Mouse (Mus musculus) hindbrain, embryonic 10.5 days (tissue): ENCODE measurements around the gene Abl1. TPM values are rescaled to one million over a fixed set of nuclear protein-coding genes. Genes with fewer than 3 reads are reported as not detected.
"Not testable (repeated sequence)": the region's sequence is repeated elsewhere in the genome, so short reads cannot be mapped to it uniquely, and the experiment has no call there.

Source experiments
- DNase-seq: peaks from one replicate; pipeline ENCODE4 v3.0.0-alpha.2; 2017; ENCODE audit warnings: low spot score
- H3K27ac ChIP-seq: fragments of 300-500 bp; sonication (generic); 2 replicates; pipeline ENCODE4 v1.5.1; 2016; ENCODE audit warnings: mild to moderate bottlenecking, moderate library complexity
- H3K27me3 ChIP-seq: fragments of 300-500 bp; sonication (generic); 2 replicates; pipeline ENCODE4 v1.6.1; 2016; ENCODE audit warnings: mild to moderate bottlenecking; ENCODE audit not compliant: poor library complexity, insufficient read depth, severe bottlenecking
- H3K36me3 ChIP-seq: fragments of 300-500 bp; sonication (generic); 2 replicates; pipeline ENCODE4 v1.6.1; 2016; ENCODE audit warnings: mild to moderate bottlenecking, moderate library complexity
- H3K4me1 ChIP-seq: fragments of 300-500 bp; sonication (generic); replicated peaks from 2 replicates; pipeline ENCODE4 v1.6.1; 2016; ENCODE audit warnings: mild to moderate bottlenecking
- H3K4me3 ChIP-seq: fragments of 300-500 bp; sonication (generic); 2 replicates; pipeline ENCODE4 v1.5.1; 2016; ENCODE audit warnings: mild to moderate bottlenecking, moderate library complexity
- H3K9me3 ChIP-seq: fragments of 300-500 bp; sonication (generic); 2 replicates; pipeline ENCODE4 v1.6.1; 2016; ENCODE audit warnings: mild to moderate bottlenecking, moderate library complexity
- WGBS: fragments of 180-500 bp; shearing (Covaris S2); methylation state at CpG from one replicate; pipeline ENCODE4 v1.1.7; 2016; 5-methylcytosine and 5-hydroxymethylcytosine counted together
- polyA plus RNA-seq: library from polyadenylated mRNA; unstranded; fragments of >200 nt; fragmentation: Nextera tagmentation; extraction: Ambion mirVana; gene quantifications from 2 replicates; pipeline ENCODE4 v1.2.1, GENCODE M21; 2016

Abl1 gene
- polyA plus RNA-seq, 1 experiment from 2014 or later, result 43.9 TPM

DNA sequence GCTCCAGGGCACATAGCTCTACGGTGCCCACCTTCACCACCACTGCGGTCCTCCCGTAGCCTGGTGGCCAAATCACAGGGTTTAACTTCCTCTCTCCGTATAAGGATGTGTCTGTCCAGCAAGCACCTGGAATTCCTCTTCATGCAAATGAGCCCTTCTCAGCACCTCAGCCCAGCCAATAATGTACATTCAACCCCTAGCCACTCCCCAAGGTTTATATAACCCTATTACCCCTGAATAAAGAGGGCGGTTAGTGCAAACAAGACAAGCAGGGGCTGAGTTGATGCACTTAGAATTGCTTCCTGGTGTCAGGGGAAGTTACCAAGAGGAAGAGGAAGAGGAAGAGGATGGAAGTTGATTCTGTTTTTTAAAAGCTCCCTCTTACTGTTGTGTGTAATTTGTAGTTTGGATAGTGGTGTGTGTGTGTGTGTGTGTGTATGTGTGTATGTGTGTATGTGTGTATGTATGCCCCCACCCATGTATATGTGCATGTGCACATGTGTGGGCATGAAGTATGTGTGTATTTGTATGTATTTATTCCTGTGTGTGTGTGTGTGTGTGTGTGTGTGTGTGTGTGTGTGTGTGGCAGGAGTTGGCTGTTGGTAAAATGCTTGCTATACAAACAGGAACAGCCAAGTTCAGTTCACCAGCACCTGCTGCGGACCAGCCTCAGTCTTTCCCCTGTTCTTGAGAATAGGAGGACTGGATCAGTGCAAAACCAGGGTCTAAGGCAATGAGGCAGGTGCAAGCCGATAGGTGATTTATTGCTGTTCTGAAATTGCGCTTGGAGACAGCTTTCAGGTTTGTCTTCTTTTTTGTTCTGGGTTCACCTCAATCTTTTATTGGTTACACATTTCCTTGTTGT lies 25.0 kb upstream of the Abl1 start:
- no peak overlapping the region for H3K4me3 ChIP-seq
- H3K4me1 ChIP-seq, result no peaks in the 10 kb centered on the region
- H3K27me3 ChIP-seq, result peaks cover 85% of the 10 kb centered on the region
- WGBS, result 68% methylated on average over 8 of the region's 8 CpGs
- H3K9me3 ChIP-seq, result peaks cover 7% of the 10 kb centered on the region
- no peaks in the 10 kb centered on the region for H3K36me3 ChIP-seq
- no peak overlapping the region for H3K27ac ChIP-seq
- DNase-seq, result no peak

- Histone ChIP-seq H3K4me3 (no peak overlapping the region), H3K27me3 (peaks cover 79% of the 10 kb centered on the region), H3K9me3 (peaks cover 6% of the 10 kb centered on the region), H3K36me3 (no peaks in the 10 kb centered on the region), H3K4me1 (no peaks in the 10 kb centered on the region), H3K27ac (no peak overlapping the region)
- DNase-seq, result no peak
- WGBS, result 97% methylated on average over 1 of the region's 1 CpGs
These were observed 24.4 kb upstream of the Abl1 start for GRCm38 (mm10) chr2:31663804-31664180.

DNA sequence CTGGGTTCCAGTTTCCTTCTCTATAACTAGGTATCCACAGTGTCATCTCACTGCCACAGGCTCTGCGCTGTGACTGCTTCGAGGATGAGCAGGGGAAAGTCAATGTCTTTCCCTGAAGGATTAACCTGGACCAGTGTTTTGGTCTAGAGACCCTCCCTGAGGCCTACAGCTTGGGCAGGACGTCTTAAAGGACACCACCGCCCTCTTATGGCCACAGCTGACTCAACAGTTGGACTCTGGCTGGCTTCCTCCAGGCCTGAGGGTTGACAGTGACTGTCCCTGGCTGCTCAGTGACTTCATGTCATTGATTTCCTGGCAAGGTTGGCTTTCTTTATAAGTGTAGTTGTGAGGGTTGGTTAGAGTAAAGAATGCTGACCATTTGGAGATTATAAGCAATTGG lies 20.8 kb upstream of the Abl1 start:
- Histone ChIP-seq H3K4me1 (peaks cover 13% of the 10 kb centered on the region), H3K36me3 (peaks cover 4% of the 10 kb centered on the region), H3K9me3 (no peaks in the 10 kb centered on the region), H3K27ac (no peak overlapping the region), H3K27me3 (peaks cover 53% of the 10 kb centered on the region), H3K4me3 (no peak overlapping the region)
- peak; percentile 61 for DNase-seq
- 26% methylated on average over 4 of the region's 4 CpGs for WGBS

- DNase-seq, result peak; percentile 92
- no peaks in the 10 kb centered on the region for H3K9me3 ChIP-seq
- peaks cover 37% of the 10 kb centered on the region for H3K36me3 ChIP-seq
- peak within 1 kb of the TSS; percentile 83 for H3K4me3 ChIP-seq
- H3K4me1 ChIP-seq, result peaks cover 21% of the 10 kb centered on the region
- H3K27me3 ChIP-seq, result peaks cover 25% of the 10 kb centered on the region
- H3K27ac ChIP-seq, result peak within 1 kb of the TSS; percentile 93
- WGBS, result under 1% methylated on average over 27 of the region's 27 CpGs
These were observed 17.6 kb upstream of the Abl1 start, which contains the start of gene Exosc2 for GRCm38 (mm10) chr2:31670551-31671035. TSS of gene Exosc2 (plus strand) at chr2:31670715.

GRCm38 (mm10) chr2:31678641-31679040 lies 9.5 kb upstream of the Abl1 start:
- 94% methylated on average over 6 of the region's 6 CpGs for WGBS
- no peak overlapping the region for H3K4me3 ChIP-seq
- no peaks in the 10 kb centered on the region for H3K27me3 ChIP-seq
- DNase-seq, result no peak
- no peaks in the 10 kb centered on the region for H3K9me3 ChIP-seq
- H3K36me3 ChIP-seq, result peaks cover 87% of the 10 kb centered on the region
- H3K4me1 ChIP-seq, result no peaks in the 10 kb centered on the region
- no peak overlapping the region for H3K27ac ChIP-seq

- H3K4me1 ChIP-seq, H3K27ac ChIP-seq, DNase-seq, H3K4me3 ChIP-seq, H3K27me3 ChIP-seq, H3K9me3 ChIP-seq: not testable (repeated sequence)
- H3K36me3 ChIP-seq, result peaks cover 61% of the 10 kb centered on the region
- WGBS, result 89% methylated on average over 15 of the region's 15 CpGs
These were observed 7.0 kb upstream of the Abl1 start for GRCm38 (mm10) chr2:31681051-31681707.

DNA sequence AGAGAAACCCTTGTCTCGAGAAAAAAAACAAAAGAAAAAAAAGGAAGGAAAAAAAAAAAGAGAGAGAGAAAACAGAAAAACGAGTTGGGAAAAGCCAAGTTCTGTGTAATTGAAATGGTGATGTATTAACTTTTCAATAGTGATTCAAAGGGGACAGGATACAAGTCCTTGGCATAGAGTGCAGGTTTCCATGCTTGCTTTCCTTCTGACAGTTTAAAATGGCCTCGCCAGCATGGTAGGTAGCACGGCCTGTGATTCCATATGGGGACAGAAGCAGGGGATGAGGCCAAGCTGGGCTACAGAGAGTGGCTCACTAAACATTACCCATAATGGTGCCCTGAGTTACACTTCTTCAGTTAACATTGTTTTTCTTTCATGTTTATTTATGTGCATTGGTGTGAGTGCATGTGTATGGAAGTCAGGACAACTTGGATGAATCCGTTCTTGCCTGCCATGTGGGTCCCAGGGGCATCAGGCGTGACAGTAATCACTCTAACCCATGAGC lies 6.4 kb upstream of the Abl1 start:
- 89% methylated on average over 6 of the region's 6 CpGs for WGBS
- Histone ChIP-seq H3K9me3 (no peaks in the 10 kb centered on the region), H3K27me3 (no peaks in the 10 kb centered on the region), H3K4me3 (no peak overlapping the region), H3K27ac (no peak overlapping the region), H3K4me1 (no peaks in the 10 kb centered on the region), H3K36me3 (peaks cover 55% of the 10 kb centered on the region)
- DNase-seq, result no peak

GRCm38 (mm10) chr2:31683666-31684065 lies 4.5 kb upstream of the Abl1 start:
- Histone ChIP-seq H3K27ac (no peak overlapping the region), H3K4me3 (no peak overlapping the region), H3K27me3 (no peaks in the 10 kb centered on the region), H3K4me1 (peaks cover 7% of the 10 kb centered on the region), H3K36me3 (peaks cover 36% of the 10 kb centered on the region), H3K9me3 (no peaks in the 10 kb centered on the region)
- 26% methylated on average over 2 of the region's 2 CpGs for WGBS
- peak; percentile 49 for DNase-seq

- Histone ChIP-seq H3K4me3 (peak overlapping the region; percentile 95), H3K27me3 (no peaks in the 10 kb centered on the region), H3K9me3 (no peaks in the 10 kb centered on the region), H3K27ac (peak overlapping the region; percentile 98), H3K36me3 (peaks cover 19% of the 10 kb centered on the region), H3K4me1 (peaks cover 47% of the 10 kb centered on the region)
- DNase-seq, result no peak
- under 1% methylated on average over 12 of the region's 12 CpGs for WGBS
These were observed 869 bp downstream of the Abl1 start for GRCm38 (mm10) chr2:31689045-31689444.

GRCm38 (mm10) chr2:31690063-31690462 lies 1.9 kb downstream of the Abl1 start:
- 59% methylated on average over 3 of the region's 3 CpGs for WGBS

DNA sequence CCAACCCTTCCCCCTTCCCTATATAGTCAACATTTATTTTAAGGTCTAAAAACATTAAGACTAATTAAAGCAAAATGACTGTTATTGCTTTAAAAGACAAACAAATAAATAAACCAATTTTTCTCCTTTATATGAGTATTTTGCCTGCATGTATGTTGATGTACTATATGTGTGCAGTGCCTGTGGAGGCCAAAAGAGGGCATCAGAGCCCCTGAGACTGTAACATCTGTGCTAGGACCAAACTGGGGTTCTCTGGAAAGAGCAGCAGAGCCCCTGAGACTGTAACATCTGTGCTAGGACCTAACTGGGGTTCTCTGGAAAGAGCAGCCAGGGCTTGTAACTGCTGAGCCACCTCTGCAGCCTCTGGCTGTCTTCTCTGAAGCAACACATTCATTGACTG lies 10.0 kb downstream of the Abl1 start:
- no peak for DNase-seq

More at GRCm38 (mm10) chr2:31690063-31690462, 1.9 kb downstream of the Abl1 start:
- no peaks in the 10 kb centered on the region for H3K27me3 ChIP-seq
- H3K27ac ChIP-seq, result no peak overlapping the region
- no peak for DNase-seq
- H3K4me3 ChIP-seq, result peak overlapping the region; percentile 95
- H3K9me3 ChIP-seq, result no peaks in the 10 kb centered on the region
- H3K4me1 ChIP-seq, result peaks cover 47% of the 10 kb centered on the region
- H3K36me3 ChIP-seq, result peaks cover 29% of the 10 kb centered on the region

DNA sequence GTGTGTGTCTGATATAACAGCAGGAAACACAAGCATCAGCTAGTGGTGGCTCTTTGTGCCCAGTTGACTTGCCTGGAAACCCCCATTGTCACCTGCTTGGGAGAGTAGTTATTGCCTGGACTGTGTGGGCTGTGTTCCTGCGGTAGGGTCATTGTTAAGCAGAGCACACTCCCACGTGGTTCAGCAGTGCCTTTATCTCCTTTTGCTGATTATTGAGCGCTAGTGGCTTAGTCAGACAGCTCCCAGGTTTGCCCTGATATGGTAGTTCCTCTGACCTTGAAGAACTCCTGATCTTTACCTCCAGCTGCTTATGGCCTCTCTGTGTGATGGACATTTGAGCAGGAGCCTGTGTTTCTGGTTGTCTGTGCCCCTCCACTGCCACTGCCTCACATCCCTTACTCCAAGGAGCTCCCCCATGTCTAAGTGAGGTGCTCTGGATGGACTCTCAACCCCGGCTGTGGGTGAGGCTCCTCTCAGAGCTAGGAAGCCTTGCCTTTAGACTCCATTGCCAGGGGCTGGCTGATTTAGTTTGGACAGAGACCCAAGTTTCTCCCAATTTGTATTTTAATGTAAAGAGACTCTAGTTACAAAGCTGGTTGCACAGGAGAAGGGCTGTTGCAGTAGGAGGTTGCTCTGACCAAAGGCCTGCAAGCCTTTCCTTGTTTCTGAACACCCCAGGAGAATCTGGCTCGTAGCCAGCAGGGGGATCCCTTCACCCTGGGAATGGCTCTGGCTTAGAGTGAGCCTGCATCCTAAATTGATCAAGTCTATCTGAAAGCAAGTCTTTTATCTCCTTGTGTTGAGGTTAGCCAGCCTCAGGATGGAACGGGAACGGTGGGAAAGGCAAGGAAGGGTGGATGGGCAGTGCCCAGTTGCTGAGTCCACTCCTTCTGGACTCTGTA lies 12.6 kb downstream of the Abl1 start:
- peaks cover 57% of the 10 kb centered on the region for H3K36me3 ChIP-seq
- no peaks in the 10 kb centered on the region for H3K27me3 ChIP-seq
- WGBS, result 61% methylated on average over 7 of the region's 7 CpGs
- no peak overlapping the region for H3K27ac ChIP-seq
- no peaks in the 10 kb centered on the region for H3K9me3 ChIP-seq
- H3K4me3 ChIP-seq, result no peak overlapping the region
- DNase-seq, result peak; percentile 41
- no peaks in the 10 kb centered on the region for H3K4me1 ChIP-seq

More for the DNA sequence above, 10.0 kb downstream of the Abl1 start:
- H3K36me3 ChIP-seq, result peaks cover 69% of the 10 kb centered on the region
- no peak overlapping the region for H3K4me3 ChIP-seq
- no peaks in the 10 kb centered on the region for H3K9me3 ChIP-seq
- H3K27me3 ChIP-seq, result no peaks in the 10 kb centered on the region
- H3K27ac ChIP-seq, result no peak overlapping the region
- H3K4me1 ChIP-seq, result no peaks in the 10 kb centered on the region
